Mouse (Mus musculus) cerebellum, adult 9-11 months (tissue): Measurements from ENCODE around the gene Stxbp3.
"Not testable (repeated sequence)": the region's sequence is repeated elsewhere in the genome, so short reads cannot be mapped to it uniquely, and the experiment has no call there.

Experiments
- DNase-seq: peaks from one replicate; pipeline ENCODE4 v3.0.0; 2022

Stxbp3 gene

GRCm38 (mm10) chr3:108840000-108840715, at the start of gene Stxbp3:
Gene Stxbp3 (minus strand): TSS chr3:108840526.
- peak; percentile 97 for DNase-seq

- no peak for DNase-seq
These were observed 49.6 kb upstream of the Stxbp3 start, which contains the start of gene Fndc7 for GRCm38 (mm10) chr3:108889908-108890307. Gene Fndc7 (minus strand): TSS chr3:108890008.

GRCm38 (mm10) chr3:108887618-108887975, 47.3 kb upstream of the Stxbp3 start:
- DNase-seq, result no peak

- DNase-seq, result no peak
These were observed 46.8 kb upstream of the Stxbp3 start for GRCm38 (mm10) chr3:108886934-108887617.

GRCm38 (mm10) chr3:108885686-108886530, 45.6 kb upstream of the Stxbp3 start:
- no peak for DNase-seq

- DNase-seq, result no peak
These were observed 44.5 kb upstream of the Stxbp3 start for GRCm38 (mm10) chr3:108884706-108885289.

- DNase-seq, result no peak
These were observed 42.7 kb upstream of the Stxbp3 start for GRCm38 (mm10) chr3:108883067-108883466.

GRCm38 (mm10) chr3:108881873-108882272, 41.5 kb upstream of the Stxbp3 start:
- DNase-seq, result not testable (repeated sequence)

GRCm38 (mm10) chr3:108880544-108881507, 40.5 kb upstream of the Stxbp3 start:
- DNase-seq, result no peak

- no peak for DNase-seq
These were observed 39.6 kb upstream of the Stxbp3 start for GRCm38 (mm10) chr3:108879836-108880435.

GRCm38 (mm10) chr3:108879129-108879528, 38.8 kb upstream of the Stxbp3 start:
- DNase-seq, result no peak

GRCm38 (mm10) chr3:108870631-108871030, 30.3 kb upstream of the Stxbp3 start:
- DNase-seq, result peak; percentile 17

- DNase-seq, result no peak
These were observed 27.1 kb upstream of the Stxbp3 start for GRCm38 (mm10) chr3:108867449-108867848.

GRCm38 (mm10) chr3:108865676-108866075, 25.4 kb upstream of the Stxbp3 start:
- no peak for DNase-seq

- DNase-seq, result no peak
These were observed 24.8 kb upstream of the Stxbp3 start for GRCm38 (mm10) chr3:108865129-108865528.

- DNase-seq, result no peak
These were observed 22.8 kb upstream of the Stxbp3 start for GRCm38 (mm10) chr3:108863091-108863490.

GRCm38 (mm10) chr3:108862282-108862681, 22.0 kb upstream of the Stxbp3 start:
- DNase-seq, result not testable (repeated sequence)

- no peak for DNase-seq
These were observed 20.5 kb upstream of the Stxbp3 start for GRCm38 (mm10) chr3:108860786-108861185.

GRCm38 (mm10) chr3:108858231-108858770, 18.0 kb upstream of the Stxbp3 start:
- no peak for DNase-seq

- no peak for DNase-seq
These were observed 17.4 kb upstream of the Stxbp3 start for GRCm38 (mm10) chr3:108857714-108858113.

GRCm38 (mm10) chr3:108857124-108857470, 16.8 kb upstream of the Stxbp3 start:
- no peak for DNase-seq
